Mouse (Mus musculus): ENCODE measurements around the gene Dpp7. TPM values are rescaled to one million over a fixed set of nuclear protein-coding genes. Genes with fewer than 3 reads are reported as not detected.
A peak's percentile ranks its signal among the peaks of the same experiment; 100 is the strongest.

Gene Dpp7
- total RNA-seq, 2 experiments from 2014 or later, result 4.7 to 5.2 TPM

- peak; percentile 82 for DNase-seq
These were observed 9.1 kb upstream of the Dpp7 start, which contains the start of gene Uap1l1 for GRCm38 (mm10) chr2:25365091-25365761. Gene Uap1l1, minus strand, starts transcription at chr2:25365682.

GRCm38 (mm10) chr2:25364761-25365090 lies 8.6 kb upstream of the Dpp7 start:
- DNase-seq, result no peak

- no peak for DNase-seq
These were observed 8.2 kb upstream of the Dpp7 start for GRCm38 (mm10) chr2:25364313-25364712.

- DNase-seq, result no peak
These were observed 7.5 kb upstream of the Dpp7 start for GRCm38 (mm10) chr2:25363478-25364178.

- DNase-seq, result no peak
These were observed 3.7 kb upstream of the Dpp7 start for GRCm38 (mm10) chr2:25359848-25360247.

- no peak for DNase-seq
These were observed 616 bp downstream of the Dpp7 start for GRCm38 (mm10) chr2:25355419-25356066.

GRCm38 (mm10) chr2:25354211-25354610 lies 1.9 kb downstream of the Dpp7 start:
- no peak for DNase-seq

GRCm38 (mm10) chr2:25350701-25351100 lies 5.5 kb downstream of the Dpp7 start:
- DNase-seq, result no peak

GRCm38 (mm10) chr2:25349499-25349898 lies 6.7 kb downstream of the Dpp7 start:
- no peak for DNase-seq

GRCm38 (mm10) chr2:25348162-25348561 lies 8.0 kb downstream of the Dpp7 start:
- DNase-seq, result no peak

GRCm38 (mm10) chr2:25338303-25338702 lies 17.9 kb downstream of the Dpp7 start:
- DNase-seq, result no peak

- DNase-seq, result no peak
These were observed 22.6 kb downstream of the Dpp7 start for GRCm38 (mm10) chr2:25333569-25333968.

GRCm38 (mm10) chr2:25332286-25333160 lies 23.6 kb downstream of the Dpp7 start, which contains the start of gene Man1b1:
Gene Man1b1, plus strand, starts transcription at chr2:25332338.
- peak; percentile 99 for DNase-seq

- DNase-seq, result no peak
These were observed 24.7 kb downstream of the Dpp7 start for GRCm38 (mm10) chr2:25331470-25331869.

GRCm38 (mm10) chr2:25328440-25328839 lies 27.7 kb downstream of the Dpp7 start:
- peak; percentile 41 for DNase-seq

- DNase-seq, result no peak
These were observed 30.1 kb downstream of the Dpp7 start for GRCm38 (mm10) chr2:25326036-25326435.

- DNase-seq, result no peak
These were observed 36.1 kb downstream of the Dpp7 start for GRCm38 (mm10) chr2:25320084-25320483.

- DNase-seq, result peak; percentile 78
These were observed 37.0 kb downstream of the Dpp7 start, which contains the start of gene Grin1 for GRCm38 (mm10) chr2:25318971-25319773. Gene Grin1, minus strand, starts transcription at chr2:25319187.

- DNase-seq, result no peak
These were observed 37.8 kb downstream of the Dpp7 start for GRCm38 (mm10) chr2:25318119-25318966.

- no peak for DNase-seq
These were observed 44.7 kb downstream of the Dpp7 start for GRCm38 (mm10) chr2:25311491-25311891.

- DNase-seq, result no peak
These were observed 45.2 kb downstream of the Dpp7 start for GRCm38 (mm10) chr2:25310969-25311368.

Data from heart, postnatal 4 days (tissue).